Mouse (Mus musculus): ENCODE data around the gene P4ha3.
"Not testable (repeated sequence)": the region's sequence is repeated elsewhere in the genome, so short reads cannot be mapped to it uniquely, and the experiment has no call there.

The P4ha3 gene

GRCm38 (mm10) chr7:100285383-100285782 lies at the start of gene P4ha3:
TSS of gene P4ha3 (plus strand) at chr7:100285520.
- DNase-seq (ENCODE audit: low read depth, low spot score) = peak; percentile 20

- DNase-seq (ENCODE audit: low read depth, low spot score) = no peak
These were observed 47.0 kb upstream of the P4ha3 start for GRCm38 (mm10) chr7:100238271-100238670.

- DNase-seq (ENCODE audit: low read depth, low spot score) = no peak
These were observed 44.7 kb upstream of the P4ha3 start for GRCm38 (mm10) chr7:100240601-100241000.

GRCm38 (mm10) chr7:100243007-100243406 lies 42.3 kb upstream of the P4ha3 start:
- DNase-seq (ENCODE audit: low read depth, low spot score) = no peak

GRCm38 (mm10) chr7:100244225-100244624 lies 41.1 kb upstream of the P4ha3 start:
- no peak for DNase-seq (ENCODE audit: low read depth, low spot score)

GRCm38 (mm10) chr7:100245176-100245575 lies 40.1 kb upstream of the P4ha3 start:
- DNase-seq (ENCODE audit: low read depth, low spot score) = no peak

GRCm38 (mm10) chr7:100250667-100251066 lies 34.7 kb upstream of the P4ha3 start:
- no peak for DNase-seq (ENCODE audit: low read depth, low spot score)

- DNase-seq (ENCODE audit: low read depth, low spot score) = no peak
These were observed 23.0 kb upstream of the P4ha3 start for GRCm38 (mm10) chr7:100262350-100262749.

- not testable (repeated sequence) for DNase-seq (ENCODE audit: low read depth, low spot score)
These were observed 20.4 kb upstream of the P4ha3 start for GRCm38 (mm10) chr7:100264934-100265333.

GRCm38 (mm10) chr7:100272369-100272768 lies 13.0 kb upstream of the P4ha3 start:
- DNase-seq (ENCODE audit: low read depth, low spot score) = no peak

- no peak for DNase-seq (ENCODE audit: low read depth, low spot score)
These were observed 10.8 kb upstream of the P4ha3 start for GRCm38 (mm10) chr7:100274507-100274906.

- peak; percentile 14 for DNase-seq (ENCODE audit: low read depth, low spot score)
These were observed 8.9 kb upstream of the P4ha3 start for GRCm38 (mm10) chr7:100276397-100276796.

- DNase-seq (ENCODE audit: low read depth, low spot score) = peak; percentile 50
These were observed 5.5 kb upstream of the P4ha3 start for GRCm38 (mm10) chr7:100279803-100280202.

- no peak for DNase-seq (ENCODE audit: low read depth, low spot score)
These were observed 3.7 kb upstream of the P4ha3 start for GRCm38 (mm10) chr7:100281596-100281995.

- DNase-seq (ENCODE audit: low read depth, low spot score) = no peak
These were observed 2.0 kb upstream of the P4ha3 start for GRCm38 (mm10) chr7:100283298-100283697.

GRCm38 (mm10) chr7:100287748-100288578 lies 2.6 kb downstream of the P4ha3 start:
- no peak for DNase-seq (ENCODE audit: low read depth, low spot score)

GRCm38 (mm10) chr7:100288622-100289021 lies 3.3 kb downstream of the P4ha3 start:
- DNase-seq (ENCODE audit: low read depth, low spot score) = no peak

- DNase-seq (ENCODE audit: low read depth, low spot score) = no peak
These were observed 8.2 kb downstream of the P4ha3 start for GRCm38 (mm10) chr7:100293546-100293945.

GRCm38 (mm10) chr7:100295745-100296144 lies 10.4 kb downstream of the P4ha3 start:
- no peak for DNase-seq (ENCODE audit: low read depth, low spot score)

- DNase-seq (ENCODE audit: low read depth, low spot score) = no peak
These were observed 11.4 kb downstream of the P4ha3 start for GRCm38 (mm10) chr7:100296699-100297098.

- DNase-seq (ENCODE audit: low read depth, low spot score) = no peak
These were observed 13.7 kb downstream of the P4ha3 start for GRCm38 (mm10) chr7:100298861-100299510.

GRCm38 (mm10) chr7:100301390-100301789 lies 16.1 kb downstream of the P4ha3 start:
- no peak for DNase-seq (ENCODE audit: low read depth, low spot score)

- no peak for DNase-seq (ENCODE audit: low read depth, low spot score)
These were observed 17.0 kb downstream of the P4ha3 start for GRCm38 (mm10) chr7:100302316-100302715.
